Mouse (Mus musculus) olfactory bulb, adult 2 months (tissue): ENCODE data around the gene AL732309.1.

ENCODE experiments used
- CTCF ChIP-seq: fragments of 200-500 bp; IDR thresholded peaks from 2 replicates; pipeline ENCODE4 v1.5.1; 2012; ENCODE audit warnings: low read depth, mild to moderate bottlenecking, low read length, moderate library complexity; ENCODE audit not compliant: insufficient read depth
- POLR2A ChIP-seq: fragments of 200-500 bp; IDR thresholded peaks from 2 replicates; pipeline ENCODE4 v1.6.1; 2012; ENCODE audit warnings: mild to moderate bottlenecking, low read depth, low read length, moderate library complexity; ENCODE audit not compliant: insufficient read depth

DNA sequence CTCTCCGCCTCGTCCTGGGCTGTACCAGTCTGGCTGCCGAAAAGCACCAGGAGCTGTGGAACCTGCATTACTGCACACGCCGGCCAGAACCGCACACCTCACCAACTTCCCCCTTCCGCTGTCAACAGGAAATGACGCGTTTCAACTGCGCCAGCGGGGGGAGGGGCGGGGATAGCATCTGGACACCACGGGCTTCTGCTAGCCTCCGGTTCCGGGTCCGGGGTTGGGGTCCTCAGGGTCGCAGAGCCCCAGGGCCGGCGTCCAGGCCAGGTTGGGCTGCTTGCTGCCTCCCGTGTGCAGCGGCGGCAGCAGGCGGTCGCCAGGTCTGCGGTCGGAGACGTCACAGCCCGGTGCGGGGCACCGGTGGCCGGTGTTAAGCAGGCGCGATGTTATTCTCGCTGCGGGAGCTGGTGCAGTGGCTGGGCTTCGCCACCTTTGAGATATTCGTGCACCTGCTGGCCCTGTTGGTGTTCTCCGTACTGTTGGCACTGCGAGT, 8.7 kb upstream of the AL732309.1 start, which contains the start of gene Tmem203:
- TF ChIP-seq CTCF (no peak), POLR2A (peak; percentile 64)
